Mouse (Mus musculus) heart, embryonic 13.5 days (tissue): ENCODE results near the gene Mgme1. TPM values are rescaled to one million over a fixed set of nuclear protein-coding genes. Genes with fewer than 3 reads are reported as not detected.

Experiments
- ATAC-seq: fragments of 200-750 bp; cut with Nextera tagmentation; 2 replicates; pipeline ENCODE4 v1.8.0; 2017; ENCODE audit warnings: moderate TSS enrichment; ENCODE audit not compliant: insufficient number of reproducible peaks, low FRiP score, low TSS enrichment; ENCODE audit errors: extremely low read depth
- H3K27ac ChIP-seq: fragments of 300-500 bp; sonication (generic); replicated peaks from 2 replicates; pipeline ENCODE4 v1.5.1; 2015; ENCODE audit warnings: moderate library complexity, mild to moderate bottlenecking, inconsistent platforms
- H3K27me3 ChIP-seq: fragments of 300-500 bp; sonication (generic); replicated peaks from 2 replicates; pipeline ENCODE4 v1.6.1; 2015; ENCODE audit warnings: mild to moderate bottlenecking, inconsistent platforms
- H3K36me3 ChIP-seq: fragments of 300-500 bp; sonication (generic); 2 replicates; pipeline ENCODE4 v1.6.1; 2015; ENCODE audit warnings: mild to moderate bottlenecking, inconsistent platforms
- H3K4me1 ChIP-seq: fragments of 300-500 bp; sonication (generic); 2 replicates; pipeline ENCODE4 v1.6.1; 2015; ENCODE audit warnings: inconsistent platforms
- H3K4me2 ChIP-seq: fragments of 300-500 bp; sonication (generic); 2 replicates; pipeline ENCODE4 v1.6.1; 2015; ENCODE audit warnings: inconsistent platforms, mild to moderate bottlenecking, moderate library complexity
- H3K4me3 ChIP-seq: fragments of 300-500 bp; sonication (generic); 2 replicates; pipeline ENCODE4 v1.5.1; 2015; ENCODE audit warnings: moderate library complexity, mild to moderate bottlenecking, inconsistent platforms
- H3K9ac ChIP-seq: fragments of 300-500 bp; sonication (generic); 2 replicates; pipeline ENCODE4 v1.6.1; 2015; ENCODE audit warnings: inconsistent platforms, mild to moderate bottlenecking, moderate library complexity
- H3K9me3 ChIP-seq: fragments of 300-500 bp; sonication (generic); 2 replicates; pipeline ENCODE4 v1.6.1; 2016; ENCODE audit warnings: inconsistent platforms
- WGBS: fragments of 180-500 bp; shearing (Covaris S2); methylation state at CpG from one replicate; pipeline ENCODE4 v1.1.7; 2015; ENCODE audit warnings: mixed read lengths; 5-methylcytosine and 5-hydroxymethylcytosine counted together
- polyA plus RNA-seq: library from polyadenylated mRNA; unstranded; fragments of >200 nt; fragmentation: Nextera tagmentation; extraction: Ambion mirVana; gene quantifications from 2 replicates; pipeline ENCODE4 v1.2.1, GENCODE M21; 2015

The Mgme1 gene
- polyA plus RNA-seq, 1 experiment from 2014 or later: 20.0 TPM

DNA sequence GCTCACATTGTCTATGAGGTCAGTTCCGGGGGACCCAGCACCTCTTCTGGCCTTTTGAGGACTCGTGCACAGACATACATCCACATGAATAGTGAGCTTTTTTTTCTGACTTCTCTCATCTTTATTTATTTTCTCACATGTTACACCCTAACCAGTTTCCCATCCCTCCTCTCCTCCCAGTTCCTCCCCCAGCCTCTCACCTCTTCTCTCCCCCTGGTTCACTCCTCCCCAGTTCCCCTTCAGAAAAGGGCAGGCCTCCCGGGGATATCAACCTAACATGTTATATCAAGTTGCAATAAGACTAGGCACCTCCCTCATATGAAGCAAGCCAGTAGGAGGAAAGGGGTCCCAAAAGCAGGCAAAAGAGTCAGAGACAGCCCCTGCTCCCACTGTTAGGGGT is 10.1 kb downstream of the Mgme1 start:
- H3K27me3 ChIP-seq: no peaks in the 10 kb centered on the region
- WGBS: 78% methylated on average over 3 of the region's 3 CpGs
- H3K9ac ChIP-seq: no peak overlapping the region
- no peak for ATAC-seq
- no peak overlapping the region for H3K4me3 ChIP-seq
- no peak overlapping the region for H3K27ac ChIP-seq
- H3K36me3 ChIP-seq: peaks cover 44% of the 10 kb centered on the region
- H3K9me3 ChIP-seq: no peaks in the 10 kb centered on the region
- H3K4me1 ChIP-seq: peaks cover 19% of the 10 kb centered on the region
- H3K4me2 ChIP-seq: no peak overlapping the region

DNA sequence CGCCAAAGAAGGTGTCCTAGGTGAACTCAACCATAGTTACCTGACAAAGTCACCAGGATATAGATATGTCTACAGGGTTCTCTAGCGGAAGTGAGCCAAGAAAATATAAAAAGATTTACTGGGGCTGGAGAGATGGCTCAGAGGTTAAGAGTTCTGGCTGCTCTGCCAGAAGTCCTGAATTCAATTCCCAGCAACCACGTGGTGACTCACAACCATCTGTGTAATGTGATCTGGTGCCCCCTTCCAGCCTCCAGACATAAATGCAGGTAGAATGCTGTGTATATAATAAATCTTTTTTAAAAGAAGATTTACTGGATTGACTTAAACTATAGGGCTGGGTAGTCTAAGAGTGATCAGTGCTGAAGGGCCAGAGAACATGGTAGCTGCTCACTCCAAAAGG is 11.0 kb downstream of the Mgme1 start:
- Histone ChIP-seq H3K9ac (no peak overlapping the region), H3K27me3 (no peaks in the 10 kb centered on the region), H3K4me1 (peaks cover 22% of the 10 kb centered on the region), H3K36me3 (peaks cover 41% of the 10 kb centered on the region), H3K4me2 (no peak overlapping the region), H3K27ac (no peak overlapping the region), H3K9me3 (no peaks in the 10 kb centered on the region), H3K4me3 (no peak overlapping the region)
- ATAC-seq: no peak
- 66% methylated on average over 3 of the region's 3 CpGs for WGBS

DNA sequence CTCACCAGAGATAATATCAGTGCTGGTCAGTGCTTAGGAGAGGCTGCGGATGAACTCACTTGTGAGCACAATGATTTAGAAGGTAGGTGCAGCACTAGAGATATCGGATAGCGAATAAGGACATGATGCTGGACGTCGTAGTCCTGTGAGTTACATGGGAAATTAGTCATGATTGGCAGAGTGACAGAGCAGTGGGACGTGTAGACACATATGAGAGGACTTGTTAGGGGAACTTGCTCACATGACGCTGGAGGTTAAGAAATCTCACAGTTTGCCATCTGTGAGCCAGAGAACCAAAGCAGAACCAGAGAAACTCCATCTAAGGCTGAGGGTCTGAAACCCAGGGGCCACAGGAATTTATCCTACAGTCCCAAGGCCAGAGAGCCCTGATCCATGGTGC is 19.9 kb downstream of the Mgme1 start:
- Histone ChIP-seq H3K4me2 (no peak overlapping the region), H3K27me3 (no peaks in the 10 kb centered on the region), H3K4me3 (no peak overlapping the region), H3K36me3 (no peaks in the 10 kb centered on the region), H3K4me1 (peaks cover 12% of the 10 kb centered on the region), H3K9me3 (no peaks in the 10 kb centered on the region), H3K9ac (no peak overlapping the region), H3K27ac (no peak overlapping the region)
- no peak for ATAC-seq
- 85% methylated on average over 7 of the region's 7 CpGs for WGBS

- H3K9ac ChIP-seq: no peak overlapping the region
- peaks cover 6% of the 10 kb centered on the region; the same call in 1 of the 2 replicates for H3K4me1 ChIP-seq
- H3K27ac ChIP-seq: no peak overlapping the region
- no peak overlapping the region for H3K4me3 ChIP-seq
- no peaks in the 10 kb centered on the region for H3K27me3 ChIP-seq
- no peaks in the 10 kb centered on the region for H3K36me3 ChIP-seq
- no peak for ATAC-seq
- WGBS: 56% methylated on average over 11 of the region's 11 CpGs
- H3K9me3 ChIP-seq: no peaks in the 10 kb centered on the region
- no peak overlapping the region for H3K4me2 ChIP-seq
Observed at GRCm38 (mm10) chr2:144291600-144292305, 21.3 kb downstream of the Mgme1 start.

DNA sequence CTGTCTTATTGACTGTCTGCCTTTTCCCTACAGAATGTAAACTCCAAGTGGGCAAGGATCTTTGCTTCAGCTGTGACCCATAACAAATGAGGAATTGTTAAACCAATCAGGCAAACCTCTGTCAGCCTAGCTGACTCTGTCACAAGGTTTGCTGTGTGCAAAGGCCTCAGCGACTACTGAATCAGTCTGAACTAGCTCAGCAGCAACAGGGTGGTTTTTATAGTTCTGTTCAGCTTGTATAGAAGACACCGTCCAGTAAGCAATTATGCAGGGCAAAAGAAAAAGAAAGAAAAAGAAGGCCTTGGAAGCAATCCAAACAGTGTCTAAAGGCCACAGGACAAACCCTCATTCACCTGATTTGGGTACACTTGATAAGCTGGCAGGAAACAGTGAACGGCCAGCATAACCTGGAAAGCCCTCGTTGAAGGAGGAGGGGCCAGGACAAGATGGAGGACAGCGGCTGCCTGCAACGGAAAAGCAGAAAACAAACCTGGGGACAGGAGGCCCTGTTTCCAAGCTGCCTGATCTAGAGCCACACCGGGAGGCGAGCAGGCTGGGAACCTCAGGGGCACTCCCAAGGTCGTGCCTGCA is 24.8 kb downstream of the Mgme1 start:
- H3K4me3 ChIP-seq: no peak overlapping the region
- no peak overlapping the region for H3K27ac ChIP-seq
- H3K4me2 ChIP-seq: no peak overlapping the region
- H3K36me3 ChIP-seq: no peaks in the 10 kb centered on the region
- WGBS: 50% methylated on average over 9 of the region's 9 CpGs
- H3K27me3 ChIP-seq: no peaks in the 10 kb centered on the region
- H3K4me1 ChIP-seq: peaks cover 11% of the 10 kb centered on the region
- 0 out of 2 replicates have a peak overlapping the region, but pooled peaks have one; percentile 4 for H3K9ac ChIP-seq
- no peaks in the 10 kb centered on the region for H3K9me3 ChIP-seq
- ATAC-seq: no peak

GRCm38 (mm10) chr2:144299749-144300669 is 29.5 kb downstream of the Mgme1 start:
- Histone ChIP-seq H3K27me3 (no peaks in the 10 kb centered on the region), H3K9ac (no peak overlapping the region), H3K36me3 (no peaks in the 10 kb centered on the region), H3K4me2 (no peak overlapping the region), H3K4me3 (no peak overlapping the region), H3K4me1 (peaks cover 6% of the 10 kb centered on the region), H3K9me3 (no peaks in the 10 kb centered on the region), H3K27ac (no peak overlapping the region)
- ATAC-seq: no peak
- 66% methylated on average over 9 of the region's 9 CpGs for WGBS

- WGBS: 95% methylated on average over 11 of the region's 11 CpGs
- Histone ChIP-seq H3K4me3 (no peak overlapping the region), H3K4me2 (no peak overlapping the region), H3K4me1 (peaks cover 6% of the 10 kb centered on the region), H3K9me3 (no peaks in the 10 kb centered on the region), H3K36me3 (no peaks in the 10 kb centered on the region), H3K27ac (no peak overlapping the region), H3K9ac (no peak overlapping the region), H3K27me3 (no peaks in the 10 kb centered on the region)
- no peak for ATAC-seq
Observed at GRCm38 (mm10) chr2:144301101-144301500, 30.6 kb downstream of the Mgme1 start.

DNA sequence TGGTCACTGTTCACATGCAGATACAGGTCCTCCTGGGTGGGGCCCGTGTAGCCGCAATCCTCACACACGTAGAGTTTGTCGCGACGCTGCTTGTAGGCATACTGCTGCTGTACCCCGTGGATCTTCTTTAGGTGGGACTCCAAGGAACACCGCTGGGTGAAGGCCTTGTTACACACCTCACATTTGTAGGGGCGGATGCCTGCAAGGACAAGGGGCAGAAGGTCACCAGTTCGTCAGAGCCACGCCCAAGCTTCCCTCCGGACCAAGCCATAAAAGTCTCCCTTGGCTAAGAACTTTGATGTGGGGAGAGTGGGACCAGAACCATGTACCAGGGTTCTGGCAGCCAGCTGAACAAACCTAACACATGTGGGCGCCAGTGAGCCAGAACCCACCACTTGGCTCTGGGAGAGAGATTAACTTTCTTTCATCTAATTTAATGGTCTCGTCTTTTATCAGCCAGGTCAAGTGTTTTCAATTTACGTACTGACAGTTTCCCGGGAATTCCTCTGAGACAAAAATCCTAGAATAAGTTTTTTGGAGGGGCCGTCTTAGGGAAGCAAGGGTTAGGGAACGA is 35.3 kb downstream of the Mgme1 start:
- Histone ChIP-seq H3K27ac (no peak overlapping the region), H3K36me3 (no peaks in the 10 kb centered on the region), H3K9me3 (no peaks in the 10 kb centered on the region), H3K27me3 (no peaks in the 10 kb centered on the region), H3K4me1 (no peaks in the 10 kb centered on the region), H3K4me2 (no peak overlapping the region), H3K9ac (no peak overlapping the region), H3K4me3 (no peak overlapping the region)
- ATAC-seq: no peak
- 56% methylated on average over 18 of the region's 18 CpGs for WGBS

DNA sequence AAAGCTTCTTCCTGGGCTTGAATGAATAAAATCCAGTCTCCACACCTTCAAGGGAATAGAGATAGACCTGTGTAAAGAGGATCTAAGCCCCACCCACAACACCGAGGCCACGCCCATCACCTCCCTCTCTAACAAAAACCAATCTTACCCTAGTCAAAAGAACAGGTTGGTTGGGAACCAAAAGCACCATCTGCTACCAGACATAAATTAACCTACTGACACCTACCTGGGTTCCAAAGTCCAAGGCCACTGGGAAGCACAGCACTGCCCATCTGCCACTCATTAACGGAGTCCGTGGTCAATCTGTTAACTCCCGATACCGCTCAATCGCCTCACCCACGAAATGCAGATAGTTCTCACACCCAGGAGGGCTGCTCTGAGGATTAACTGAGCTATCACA is 38.1 kb downstream of the Mgme1 start:
- no peak for ATAC-seq
- WGBS: 39% methylated on average over 8 of the region's 8 CpGs
- no peak overlapping the region for H3K4me3 ChIP-seq
- no peaks in the 10 kb centered on the region for H3K36me3 ChIP-seq
- no peaks in the 10 kb centered on the region for H3K4me1 ChIP-seq
- H3K9ac ChIP-seq: no peak overlapping the region
- no peaks in the 10 kb centered on the region for H3K9me3 ChIP-seq
- no peak overlapping the region for H3K27ac ChIP-seq
- H3K27me3 ChIP-seq: no peaks in the 10 kb centered on the region
- H3K4me2 ChIP-seq: no peak overlapping the region

GRCm38 (mm10) chr2:144310273-144310672 is 39.8 kb downstream of the Mgme1 start:
- no peak overlapping the region for H3K4me3 ChIP-seq
- no peak overlapping the region for H3K9ac ChIP-seq
- H3K9me3 ChIP-seq: no peaks in the 10 kb centered on the region
- no peak overlapping the region for H3K27ac ChIP-seq
- no peaks in the 10 kb centered on the region for H3K36me3 ChIP-seq
- no peaks in the 10 kb centered on the region for H3K4me1 ChIP-seq
- WGBS: 38% methylated on average over 5 of the region's 5 CpGs
- H3K27me3 ChIP-seq: no peaks in the 10 kb centered on the region
- ATAC-seq: no peak
- H3K4me2 ChIP-seq: no peak overlapping the region

GRCm38 (mm10) chr2:144311372-144311771 is 40.9 kb downstream of the Mgme1 start:
- H3K27ac ChIP-seq: no peak overlapping the region
- no peak overlapping the region for H3K9ac ChIP-seq
- H3K4me1 ChIP-seq: no peaks in the 10 kb centered on the region
- H3K27me3 ChIP-seq: no peaks in the 10 kb centered on the region
- H3K4me3 ChIP-seq: no peak overlapping the region
- no peak overlapping the region for H3K4me2 ChIP-seq
- no peak for ATAC-seq
- WGBS: 75% methylated on average over 2 of the region's 2 CpGs
- no peaks in the 10 kb centered on the region for H3K36me3 ChIP-seq
- H3K9me3 ChIP-seq: no peaks in the 10 kb centered on the region
